Mouse (Mus musculus) E14TG2a.4 (cell line): ENCODE measurements around the gene Plek.

ENCODE experiments used
- CTCF ChIP-seq: conservative IDR thresholded peaks from 2 replicates; pipeline ENCODE4 v1.5.1; 2014; ENCODE audit warnings: low read length
- POU5F1 ChIP-seq: IDR thresholded peaks from 2 replicates; pipeline ENCODE4 v1.6.1; 2014; ENCODE audit warnings: low read length, borderline replicate concordance

- no peak for TF ChIP-seq CTCF
- TF ChIP-seq POU5F1, result no peak
These were observed 101.8 kb downstream of the Plek start for GRCm38 (mm10) chr11:16950226-16950975.
